28 mouse cellular contexts compared by ENCODE assay signal in the genomic region with DNA sequence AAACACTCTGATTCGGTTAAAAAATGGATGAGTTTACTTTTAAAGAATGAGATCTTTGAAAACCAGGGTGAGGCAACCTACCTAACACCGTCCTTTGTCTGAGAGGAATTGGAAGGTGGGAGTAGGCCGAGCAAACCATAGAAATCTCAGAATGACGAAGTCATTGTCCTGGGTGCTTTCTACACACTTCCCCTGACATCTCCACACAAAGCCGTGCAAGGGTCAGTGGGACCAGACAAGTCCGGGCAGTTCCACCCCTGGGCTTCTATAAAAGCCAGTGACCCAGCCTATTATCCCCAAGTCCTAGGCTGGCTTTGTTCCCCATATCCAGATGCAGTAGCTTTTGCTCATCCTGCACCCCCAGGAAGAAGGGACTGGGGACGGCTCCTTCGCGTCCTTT.
DNase-seq lines count a peak whose midpoint lies in the region; ATAC-seq and TF ChIP-seq lines count a peak whose summit lies in the region.
"Had no signal": no experiment of that assay in that cellular context is flagged by ENCODE, and none has a peak within 500 bp of the region (broad histone marks: within the 10 kb centered on the region; RNA-seq: fewer than 3 reads in every experiment).

No protein-coding gene starts in this region.

- no peak overlapping the region for H3K9ac ChIP-seq in hindbrain, embryonic 11.5 days (ENCODE audit: low read depth, low read length)
- H3K9ac ChIP-seq in hindbrain, postnatal 0 days (replicated peaks; ENCODE audit: low read length), result no peak overlapping the region
- H3K9ac ChIP-seq in ES-Bruce4 (ENCODE audit: low read depth, poor library complexity, severe bottlenecking), result no peak overlapping the region
- H3K9ac ChIP-seq: embryonic facial prominence, embryonic 13.5 days; forebrain, postnatal 0 days; heart, embryonic 12.5 days; heart, embryonic 15.5 days; hindbrain, embryonic 14.5 days had no signal

- no peak overlapping the region for H3K4me2 ChIP-seq in hindbrain, embryonic 11.5 days (replicated peaks; ENCODE audit: low read depth, low read length)
- no peak overlapping the region for H3K4me2 ChIP-seq in hindbrain, postnatal 0 days (ENCODE audit: low read depth, low read length)
- H3K4me2 ChIP-seq: embryonic facial prominence, embryonic 13.5 days; heart, embryonic 12.5 days; heart, embryonic 15.5 days; hindbrain, embryonic 14.5 days had no signal

- H3K27me3 ChIP-seq in hindbrain, embryonic 11.5 days (ENCODE audit: control insufficient read depth, insufficient read depth, low read length), result no peaks in the 10 kb centered on the region
- no peaks in the 10 kb centered on the region for H3K27me3 ChIP-seq in hindbrain, postnatal 0 days (ENCODE audit: insufficient read depth, low read length)
- H3K27me3 ChIP-seq in ES-Bruce4 (ENCODE audit: control insufficient read depth, insufficient read depth, low read length, poor library complexity, severe bottlenecking), result no peaks in the 10 kb centered on the region
- H3K27me3 ChIP-seq: embryonic facial prominence, embryonic 13.5 days; heart, embryonic 12.5 days; heart, embryonic 15.5 days had no signal

- no peaks in the 10 kb centered on the region for H3K4me1 ChIP-seq in hindbrain, embryonic 11.5 days (replicated peaks; ENCODE audit: control insufficient read depth, insufficient read depth, low read length)
- no peaks in the 10 kb centered on the region for H3K4me1 ChIP-seq in hindbrain, postnatal 0 days (ENCODE audit: insufficient read depth, low read length)
- H3K4me1 ChIP-seq in ES-Bruce4 (ENCODE audit: control insufficient read depth, insufficient read depth, low read length), result peaks cover 2% of the 10 kb centered on the region
- H3K4me1 ChIP-seq: embryonic facial prominence, embryonic 13.5 days; heart, embryonic 15.5 days had no signal

- ATAC-seq in hindbrain, embryonic 11.5 days (ENCODE audit: low FRiP score), result no peak
- ATAC-seq in hindbrain, postnatal 0 days, result no peak
- ATAC-seq: forebrain, embryonic 14.5 days; forebrain, postnatal 0 days; intestine, postnatal 0 days had no signal

- 0 out of 2 replicates have a peak, but pooled peaks have one; percentile 52 for TF ChIP-seq EP300 in ES-Bruce4 (IDR thresholded peaks at IDR 0.05; ENCODE audit: insufficient read depth, low read depth, low read length)

- TF ChIP-seq CTCF in hindbrain, postnatal 0 days (IDR thresholded peaks at IDR 0.05; ENCODE audit: low read depth), result no peak
- no peak for TF ChIP-seq CTCF in ES-Bruce4 (IDR thresholded peaks at IDR 0.05; ENCODE audit: low read depth, low read length)

- DNase-seq in embryo, embryonic 10 days (ENCODE audit: low spot score), result peak; percentile 44
- DNase-seq in embryo, embryonic 11 days, result no peak
- peak; percentile 24 for DNase-seq in hindbrain, embryonic 11.5 days (ENCODE audit: low spot score)
- DNase-seq in hindbrain, postnatal 0 days (ENCODE audit: low spot score), result no peak
- peak; percentile 66 for DNase-seq in ZHBTc4 (ENCODE audit: low read depth, low spot score)
- DNase-seq in left cerebral cortex, adult 11 months (ENCODE audit: low spot score), result no peak
- no peak for DNase-seq in kidney, postnatal 14 days
- DNase-seq: adrenal gland, postnatal 10 days; adrenal gland, postnatal 36 days; cerebellum, adult 18-20 months; cerebellum, adult 9-11 months; cerebellum, postnatal 25 days; forebrain, postnatal 0 days; gastrocnemius, adult 2 months; gastrocnemius, postnatal 14 days; heart, adult 18-20 months; heart, postnatal 10 days; heart, postnatal 4 days; kidney, adult 2 months had no signal

- H3K4me3 ChIP-seq in hindbrain, embryonic 11.5 days (ENCODE audit: low read depth, low read length), result no peak overlapping the region
- no peak overlapping the region for H3K4me3 ChIP-seq in hindbrain, postnatal 0 days (ENCODE audit: low read length)
- H3K4me3 ChIP-seq in ES-Bruce4 (ENCODE audit: low read depth, low read length), result no peak overlapping the region
- H3K4me3 ChIP-seq: embryonic facial prominence, embryonic 10.5 days; embryonic facial prominence, embryonic 13.5 days; erythroblast, embryonic 14.5 days; gastrocnemius, adult 2 months; heart, embryonic 12.5 days; heart, embryonic 15.5 days had no signal

- no peak for TF ChIP-seq POLR2A in ES-Bruce4 (IDR thresholded peaks at IDR 0.05; ENCODE audit: insufficient read depth, low read length)

- H3K36me3 ChIP-seq in hindbrain, embryonic 11.5 days (ENCODE audit: control insufficient read depth, insufficient read depth, low read length), result no peaks in the 10 kb centered on the region
- H3K36me3 ChIP-seq in hindbrain, postnatal 0 days (ENCODE audit: insufficient read depth, low read length), result no peaks in the 10 kb centered on the region
- H3K36me3 ChIP-seq in ES-Bruce4 (ENCODE audit: control insufficient read depth, insufficient read depth, low read length, poor library complexity, severe bottlenecking), result no peaks in the 10 kb centered on the region
- H3K36me3 ChIP-seq: embryonic facial prominence, embryonic 10.5 days; embryonic facial prominence, embryonic 13.5 days; heart, embryonic 12.5 days; heart, embryonic 15.5 days had no signal

- H3K9me3 ChIP-seq in hindbrain, embryonic 11.5 days (ENCODE audit: control insufficient read depth, low read length), result no peaks in the 10 kb centered on the region
- no peaks in the 10 kb centered on the region for H3K9me3 ChIP-seq in hindbrain, postnatal 0 days (ENCODE audit: low read length)
- no peaks in the 10 kb centered on the region for H3K9me3 ChIP-seq in ES-Bruce4 (replicated peaks; ENCODE audit: control insufficient read depth, insufficient read depth, low read length, poor library complexity, severe bottlenecking)
- H3K9me3 ChIP-seq: embryonic facial prominence, embryonic 13.5 days; heart, embryonic 12.5 days; heart, embryonic 15.5 days had no signal

- WGBS in hindbrain, embryonic 11.5 days, result 33% methylated on average over 9 of the region's 9 CpGs
- WGBS in hindbrain, postnatal 0 days, result 32% methylated on average over 9 of the region's 9 CpGs

- no peak overlapping the region for H3K27ac ChIP-seq in hindbrain, embryonic 11.5 days (ENCODE audit: low read depth, low read length)
- no peak overlapping the region for H3K27ac ChIP-seq in hindbrain, postnatal 0 days
- H3K27ac ChIP-seq in ES-Bruce4 (ENCODE audit: insufficient read depth, low read length), result peak overlapping the region; percentile 72
- H3K27ac ChIP-seq: embryonic facial prominence, embryonic 10.5 days; embryonic facial prominence, embryonic 13.5 days; gastrocnemius, adult 2 months; heart, embryonic 15.5 days; hindbrain, embryonic 14.5 days had no signal

Comparison
In these comparisons a context has a peak if more than half of its experiments do, and no peak if none do; other contexts are left out.
1. DNase-seq: peak in embryo, embryonic 10 days (single experiment), hindbrain, embryonic 11.5 days (single experiment) and ZHBTc4 (single experiment); none in embryo, embryonic 11 days (single experiment), hindbrain, postnatal 0 days (single experiment), left cerebral cortex, adult 11 months (single experiment) and kidney, postnatal 14 days (single experiment).